Mouse (Mus musculus) hindbrain, embryonic 11.5 days (tissue): ENCODE data around the gene Rassf2. TPM values are rescaled to one million over a fixed set of nuclear protein-coding genes. Genes with fewer than 3 reads are reported as not detected.

Source experiments
- polyA plus RNA-seq: library from polyadenylated mRNA; unstranded; fragments of >200 nt; fragmentation: Nextera tagmentation; extraction: Ambion mirVana; gene quantifications from 2 replicates; pipeline ENCODE4 v1.2.1, GENCODE M21; 2014

The Rassf2 gene
- polyA plus RNA-seq, 1 experiment from 2014 or later, result 27.2 TPM

Other genes starting within 250 kb of the Rassf2 start
- not detected in 2 replicates for gene Erv3, start 170.5 kb downstream of the Rassf2 start, polyA plus RNA-seq
- gene Prnp, start 120.3 kb downstream of the Rassf2 start, polyA plus RNA-seq, result 34.4 and 35.1 TPM in 2 replicates
- gene Prn, start 120.3 kb downstream of the Rassf2 start, polyA plus RNA-seq, result not detected in 2 replicates
- gene Prnd, start 79.4 kb downstream of the Rassf2 start, polyA plus RNA-seq, result 6.2 and 8.2 TPM in 2 replicates
- gene Slc23a2, start 114.8 kb upstream of the Rassf2 start, polyA plus RNA-seq, result 11.4 and 14.6 TPM in 2 replicates
- gene Tmem230, start 217.5 kb upstream of the Rassf2 start, polyA plus RNA-seq, result 58.1 and 66.1 TPM in 2 replicates
- 314 and 333 TPM in 2 replicates for gene Pcna, start 223.1 kb upstream of the Rassf2 start, polyA plus RNA-seq
- 33.5 and 34.5 TPM in 2 replicates for gene Cds2, start 232.9 kb upstream of the Rassf2 start, polyA plus RNA-seq